ENCODE assay signal across 25 mouse cellular contexts in the genomic region with DNA sequence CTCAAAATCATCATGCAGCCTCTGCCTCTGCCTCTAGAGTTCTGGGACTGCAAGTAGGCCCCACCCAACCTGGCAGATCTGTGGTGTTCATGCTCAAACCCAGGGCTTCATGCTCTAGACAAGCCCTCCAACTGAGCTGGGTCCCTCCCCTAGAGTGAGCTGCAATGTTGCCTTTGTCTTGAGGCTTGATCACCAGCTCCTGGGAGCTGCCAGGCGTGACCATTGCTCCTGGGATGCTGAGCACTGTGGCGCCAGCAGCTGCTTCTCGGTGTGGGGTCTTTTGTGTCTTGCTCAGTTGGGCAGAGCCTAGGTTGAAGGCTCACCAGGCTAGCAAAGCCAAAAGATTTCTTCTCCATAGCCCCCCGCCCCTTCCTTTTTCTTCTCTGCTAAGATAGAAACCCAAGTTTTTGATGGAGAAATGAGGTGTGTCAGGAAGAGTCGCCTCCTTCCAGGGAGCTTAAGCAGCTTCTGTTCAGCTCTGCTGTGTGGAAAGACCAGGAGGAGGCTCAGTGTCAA.
DNase-seq lines count a peak whose midpoint lies in the region; ATAC-seq and TF ChIP-seq lines count a peak whose summit lies in the region.
"Had no signal": no experiment of that assay in that cellular context is flagged by ENCODE, and none has a peak within 500 bp of the region (broad histone marks: within the 10 kb centered on the region; RNA-seq: fewer than 3 reads in every experiment).

No protein-coding gene starts in this region.

- TF ChIP-seq CTCF in lung, postnatal 0 days (IDR thresholded peaks at IDR 0.05), result no peak

- no peak for ATAC-seq in forebrain, embryonic 14.5 days
- no peak for ATAC-seq in forebrain, embryonic 12.5 days (ENCODE audit: low FRiP score)
- peak; percentile 69; the same call in 1 of the 2 replicates for ATAC-seq in midbrain, embryonic 11.5 days (ENCODE audit: low FRiP score)
- ATAC-seq in midbrain, embryonic 15.5 days (replicated peaks), result no peak
- ATAC-seq in lung, postnatal 0 days, result no peak
- ATAC-seq: CD4-positive, CD25-positive, alpha-beta regulatory T cell, adult 4 months; intestine, postnatal 0 days had no signal

- WGBS in forebrain, embryonic 14.5 days, result 5% methylated on average over 5 of the region's 5 CpGs
- 4% methylated on average over 5 of the region's 5 CpGs for WGBS in forebrain, embryonic 12.5 days
- 0% methylated on average over 5 of the region's 5 CpGs for WGBS in midbrain, embryonic 11.5 days
- WGBS in midbrain, embryonic 15.5 days, result 5% methylated on average over 5 of the region's 5 CpGs
- 5% methylated on average over 5 of the region's 5 CpGs for WGBS in lung, postnatal 0 days

- no peak overlapping the region for H3K4me2 ChIP-seq in forebrain, embryonic 14.5 days (ENCODE audit: low read length)
- H3K4me2 ChIP-seq in forebrain, embryonic 12.5 days, result no peak overlapping the region
- no peak overlapping the region for H3K4me2 ChIP-seq in midbrain, embryonic 11.5 days
- H3K4me2 ChIP-seq in midbrain, embryonic 15.5 days, result no peak overlapping the region
- no peak overlapping the region for H3K4me2 ChIP-seq in lung, postnatal 0 days (replicated peaks; ENCODE audit: low read depth, low read length)
- H3K4me2 ChIP-seq: heart, embryonic 13.5 days; hindbrain, embryonic 14.5 days; limb, embryonic 13.5 days; liver, embryonic 11.5 days; lung, embryonic 15.5 days; neural tube, embryonic 12.5 days had no signal

- no peaks in the 10 kb centered on the region for H3K4me1 ChIP-seq in forebrain, embryonic 14.5 days (ENCODE audit: control insufficient read depth, insufficient read depth, low read length)
- peaks cover 15% of the 10 kb centered on the region for H3K4me1 ChIP-seq in forebrain, embryonic 12.5 days
- H3K4me1 ChIP-seq in midbrain, embryonic 11.5 days (ENCODE audit: control insufficient read depth, insufficient read depth, low read length), result peaks cover 11% of the 10 kb centered on the region
- no peaks in the 10 kb centered on the region for H3K4me1 ChIP-seq in midbrain, embryonic 15.5 days
- no peaks in the 10 kb centered on the region for H3K4me1 ChIP-seq in lung, postnatal 0 days (ENCODE audit: insufficient read depth, low read depth, low read length)
- H3K4me1 ChIP-seq: heart, embryonic 13.5 days; limb, embryonic 13.5 days; lung, embryonic 15.5 days; neural tube, embryonic 12.5 days had no signal

- no peak for TF ChIP-seq EP300 in lung, postnatal 0 days (IDR thresholded peaks at IDR 0.05)

- H3K27me3 ChIP-seq in forebrain, embryonic 14.5 days (replicated peaks; ENCODE audit: control insufficient read depth, insufficient read depth, low read length), result peaks cover 35% of the 10 kb centered on the region
- peaks cover 88% of the 10 kb centered on the region for H3K27me3 ChIP-seq in forebrain, embryonic 12.5 days
- peaks cover 67% of the 10 kb centered on the region for H3K27me3 ChIP-seq in midbrain, embryonic 11.5 days (ENCODE audit: control insufficient read depth, insufficient read depth, low read length)
- H3K27me3 ChIP-seq in midbrain, embryonic 15.5 days (replicated peaks), result peaks cover 88% of the 10 kb centered on the region
- H3K27me3 ChIP-seq in lung, postnatal 0 days (replicated peaks; ENCODE audit: insufficient read depth, low read length), result peaks cover 39% of the 10 kb centered on the region

- no peaks in the 10 kb centered on the region for H3K36me3 ChIP-seq in forebrain, embryonic 14.5 days (ENCODE audit: control insufficient read depth, insufficient read depth, low read length)
- H3K36me3 ChIP-seq in forebrain, embryonic 12.5 days (replicated peaks), result no peaks in the 10 kb centered on the region
- no peaks in the 10 kb centered on the region for H3K36me3 ChIP-seq in midbrain, embryonic 11.5 days (ENCODE audit: control insufficient read depth, insufficient read depth, low read length)
- H3K36me3 ChIP-seq in midbrain, embryonic 15.5 days (replicated peaks), result no peaks in the 10 kb centered on the region
- no peaks in the 10 kb centered on the region for H3K36me3 ChIP-seq in lung, postnatal 0 days (ENCODE audit: insufficient read depth, low read length)
- H3K36me3 ChIP-seq: heart, embryonic 13.5 days; limb, embryonic 13.5 days; lung, embryonic 15.5 days; neural tube, embryonic 12.5 days had no signal

- H3K4me3 ChIP-seq in forebrain, embryonic 14.5 days (ENCODE audit: low read depth, low read length), result no peak overlapping the region
- no peak overlapping the region for H3K4me3 ChIP-seq in forebrain, embryonic 12.5 days (replicated peaks)
- no peak overlapping the region for H3K4me3 ChIP-seq in midbrain, embryonic 11.5 days (ENCODE audit: low read depth, low read length)
- no peak overlapping the region for H3K4me3 ChIP-seq in midbrain, embryonic 15.5 days
- no peak overlapping the region for H3K4me3 ChIP-seq in lung, postnatal 0 days (ENCODE audit: low read depth, low read length)
- H3K4me3 ChIP-seq: heart, adult 2 months; heart, embryonic 13.5 days; limb, embryonic 13.5 days; lung, embryonic 15.5 days; myocyte; neural tube, embryonic 12.5 days had no signal

- no peaks in the 10 kb centered on the region for H3K9me3 ChIP-seq in forebrain, embryonic 14.5 days (replicated peaks; ENCODE audit: control insufficient read depth, low read length)
- H3K9me3 ChIP-seq in forebrain, embryonic 12.5 days, result 0 out of 2 replicates have a peak, but pooled peaks cover 3% of the 10 kb centered on the region
- peaks cover 3% of the 10 kb centered on the region; the same call in 1 of the 2 replicates for H3K9me3 ChIP-seq in midbrain, embryonic 11.5 days (ENCODE audit: control insufficient read depth, low read length)
- H3K9me3 ChIP-seq in midbrain, embryonic 15.5 days, result no peaks in the 10 kb centered on the region
- H3K9me3 ChIP-seq in lung, postnatal 0 days (ENCODE audit: low read length), result no peaks in the 10 kb centered on the region
- H3K9me3 ChIP-seq: lung, embryonic 15.5 days; neural tube, embryonic 12.5 days had no signal

- 0 out of 2 replicates have a peak overlapping the region, but pooled peaks have one; percentile 13 for H3K9ac ChIP-seq in forebrain, embryonic 14.5 days (ENCODE audit: low read length)
- no peak overlapping the region for H3K9ac ChIP-seq in forebrain, embryonic 12.5 days
- no peak overlapping the region for H3K9ac ChIP-seq in midbrain, embryonic 11.5 days (ENCODE audit: low read length)
- no peak overlapping the region for H3K9ac ChIP-seq in midbrain, embryonic 15.5 days
- no peak overlapping the region for H3K9ac ChIP-seq in lung, postnatal 0 days (replicated peaks; ENCODE audit: low read depth)
- H3K9ac ChIP-seq: heart, embryonic 13.5 days; hindbrain, embryonic 14.5 days; limb, embryonic 13.5 days; lung, embryonic 15.5 days; neural tube, embryonic 12.5 days had no signal

- DNase-seq in forebrain, embryonic 14.5 days (ENCODE audit: low spot score), result no peak
- peak; percentile 93 for DNase-seq in midbrain, embryonic 11.5 days (ENCODE audit: low spot score, missing footprints)
- DNase-seq in R1 (ENCODE audit: low read depth, low spot score), result peak; percentile 29
- no peak for DNase-seq in lung, postnatal 0 days (ENCODE audit: low spot score)
- no peak for DNase-seq in urinary bladder, adult 2 months (ENCODE audit: low spot score)
- DNase-seq: adrenal gland, postnatal 14 days; cerebellum, adult 2 months; cerebellum, postnatal 14 days; heart, adult 2 months; heart, postnatal 10 days; kidney, postnatal 4 days; lung, postnatal 36 days; thymus, adult 2 months; thymus, postnatal 36 days had no signal

- no peak overlapping the region for H3K27ac ChIP-seq in forebrain, embryonic 14.5 days (ENCODE audit: low read depth, low read length)
- H3K27ac ChIP-seq in forebrain, embryonic 12.5 days, result no peak overlapping the region
- no peak overlapping the region for H3K27ac ChIP-seq in midbrain, embryonic 11.5 days (ENCODE audit: low read depth, low read length)
- no peak overlapping the region for H3K27ac ChIP-seq in midbrain, embryonic 15.5 days
- H3K27ac ChIP-seq in lung, postnatal 0 days (ENCODE audit: low read length), result no peak overlapping the region
- H3K27ac ChIP-seq: heart, adult 2 months; heart, embryonic 13.5 days; hindbrain, embryonic 14.5 days; limb, embryonic 13.5 days; lung, embryonic 15.5 days; neural tube, embryonic 12.5 days had no signal

Comparison
In these comparisons a context has a peak if more than half of its experiments do, and no peak if none do; other contexts are left out.
1. DNase-seq: peak in midbrain, embryonic 11.5 days (single experiment) and R1 (single experiment); none in forebrain, embryonic 14.5 days (single experiment), lung, postnatal 0 days (single experiment) and urinary bladder, adult 2 months (single experiment).